Mouse (Mus musculus): ENCODE measurements around the gene Myo7a. TPM values are rescaled to one million over a fixed set of nuclear protein-coding genes. Genes with fewer than 3 reads are reported as not detected.

Gene Myo7a
- polyA plus RNA-seq, 1 experiment from 2014 or later: 9.7 TPM

GRCm38 (mm10) chr7:98106272-98106671, 13.1 kb downstream of the Myo7a start:
- Histone ChIP-seq H3K4me2 (ENCODE audit: low read depth, low read length) (no peak overlapping the region), H3K4me1 (ENCODE audit: control insufficient read depth, insufficient read depth, low read length) (0 out of 2 replicates have a peak, but pooled peaks cover 4% of the 10 kb centered on the region), H3K36me3 (replicated peaks; ENCODE audit: control insufficient read depth, insufficient read depth, low read depth, low read length) (no peaks in the 10 kb centered on the region), H3K9ac (replicated peaks; ENCODE audit: low read length) (no peak overlapping the region), H3K9me3 (replicated peaks; ENCODE audit: control insufficient read depth, low read length) (no peaks in the 10 kb centered on the region), H3K27ac (replicated peaks; ENCODE audit: low read depth, low read length) (no peak overlapping the region), H3K27me3 (ENCODE audit: control insufficient read depth, insufficient read depth, low read length) (no peaks in the 10 kb centered on the region; the same call in 1 of the 2 replicates), H3K4me3 (ENCODE audit: low read depth, low read length) (no peak overlapping the region)
- DNase-seq (ENCODE audit: low spot score) (no peak), ATAC-seq (replicated peaks; ENCODE audit: insufficient number of reproducible peaks, low FRiP score, low TSS enrichment, low read depth) (no peak)
- WGBS: 94% methylated on average over 7 of the region's 7 CpGs

GRCm38 (mm10) chr7:98104481-98105435, 14.6 kb downstream of the Myo7a start:
- peak overlapping the region; percentile 18; the same call in 1 of the 2 replicates for H3K9ac ChIP-seq (replicated peaks; ENCODE audit: low read length)
- DNase-seq (ENCODE audit: low spot score) (no peak), ATAC-seq (replicated peaks; ENCODE audit: insufficient number of reproducible peaks, low FRiP score, low TSS enrichment, low read depth) (no peak)
- H3K36me3 ChIP-seq (replicated peaks; ENCODE audit: control insufficient read depth, insufficient read depth, low read depth, low read length): no peaks in the 10 kb centered on the region
- H3K4me2 ChIP-seq (ENCODE audit: low read depth, low read length): no peak overlapping the region
- H3K27ac ChIP-seq (replicated peaks; ENCODE audit: low read depth, low read length): no peak overlapping the region
- H3K4me3 ChIP-seq (ENCODE audit: low read depth, low read length): no peak overlapping the region
- H3K4me1 ChIP-seq (ENCODE audit: control insufficient read depth, insufficient read depth, low read length): no peaks in the 10 kb centered on the region
- WGBS: 54% methylated on average over 16 of the region's 16 CpGs
- no peaks in the 10 kb centered on the region for H3K27me3 ChIP-seq (ENCODE audit: control insufficient read depth, insufficient read depth, low read length)
- H3K9me3 ChIP-seq (replicated peaks; ENCODE audit: control insufficient read depth, low read length): no peaks in the 10 kb centered on the region

DNA sequence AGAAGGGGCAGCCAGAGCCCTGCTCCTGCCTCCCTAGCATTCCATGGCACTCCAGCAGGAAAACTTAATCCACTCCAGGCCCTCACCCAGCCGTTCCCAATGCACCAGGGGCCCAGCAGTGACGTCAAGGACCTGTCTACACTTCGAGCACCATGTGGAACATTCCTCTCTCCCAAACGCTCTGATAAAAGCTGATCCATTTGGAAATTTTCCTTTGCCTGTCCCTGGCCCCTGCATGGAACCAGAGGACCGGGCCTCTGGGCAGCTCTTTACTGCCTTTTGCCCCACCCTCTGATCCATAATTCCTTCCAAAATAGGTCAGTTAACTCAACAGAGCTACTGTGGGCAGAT, 15.4 kb downstream of the Myo7a start:
- Histone ChIP-seq H3K4me2 (ENCODE audit: low read depth, low read length) (no peak overlapping the region), H3K36me3 (replicated peaks; ENCODE audit: control insufficient read depth, insufficient read depth, low read depth, low read length) (no peaks in the 10 kb centered on the region), H3K27me3 (ENCODE audit: control insufficient read depth, insufficient read depth, low read length) (no peaks in the 10 kb centered on the region), H3K4me1 (ENCODE audit: control insufficient read depth, insufficient read depth, low read length) (no peaks in the 10 kb centered on the region), H3K4me3 (ENCODE audit: low read depth, low read length) (no peak overlapping the region), H3K9ac (replicated peaks; ENCODE audit: low read length) (no peak overlapping the region), H3K27ac (replicated peaks; ENCODE audit: low read depth, low read length) (no peak overlapping the region), H3K9me3 (replicated peaks; ENCODE audit: control insufficient read depth, low read length) (no peaks in the 10 kb centered on the region)
- ATAC-seq (replicated peaks; ENCODE audit: insufficient number of reproducible peaks, low FRiP score, low TSS enrichment, low read depth): no peak; the same call in 1 of the 2 replicates
- no peak for DNase-seq (ENCODE audit: low spot score)
- 72% methylated on average over 5 of the region's 5 CpGs for WGBS

DNA sequence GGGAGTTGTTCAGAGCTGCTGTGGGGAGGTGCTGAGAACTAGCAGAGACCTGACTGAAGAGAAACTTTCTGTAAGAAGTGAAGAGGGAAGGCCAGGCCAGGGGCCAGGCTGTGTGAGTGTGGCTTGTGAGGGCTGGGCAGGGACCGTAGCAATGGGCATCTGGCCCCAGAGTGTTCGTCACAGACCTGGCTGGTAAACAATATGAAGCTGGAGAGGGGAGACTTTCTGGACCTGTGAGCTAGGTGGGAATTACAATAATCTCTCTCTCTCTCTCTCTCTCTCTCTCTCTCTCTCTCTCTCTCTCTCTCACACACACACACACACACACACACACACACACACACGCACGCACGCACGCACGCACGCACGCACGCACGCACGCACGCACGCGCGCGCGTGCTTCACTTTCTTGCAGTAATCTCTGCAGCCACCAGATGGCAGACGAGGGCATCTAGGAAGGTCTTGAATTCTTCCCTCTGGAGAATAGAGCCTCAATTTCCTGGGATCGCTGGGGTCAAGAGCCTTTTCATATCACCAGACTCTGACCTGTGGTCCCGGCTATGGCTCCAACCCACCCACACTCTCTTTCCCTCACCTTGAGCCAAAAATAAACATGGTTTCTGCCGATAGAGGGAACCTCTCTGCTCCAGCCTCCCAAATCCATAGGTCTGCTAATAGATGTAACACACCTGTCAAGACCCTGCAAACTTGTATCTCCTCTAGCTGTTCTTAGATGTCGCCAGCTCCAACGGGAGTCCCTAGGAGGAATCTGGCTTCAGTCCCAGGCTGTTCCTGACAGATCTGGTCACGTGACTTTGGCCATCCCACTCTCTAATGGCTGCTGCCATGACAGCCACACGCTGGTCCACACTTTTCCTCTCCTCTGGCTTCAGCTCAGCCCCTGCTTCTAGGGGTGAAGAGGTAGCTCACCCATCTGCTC, 16.1 kb downstream of the Myo7a start:
- no peaks in the 10 kb centered on the region for H3K9me3 ChIP-seq (replicated peaks; ENCODE audit: control insufficient read depth, low read length)
- no peaks in the 10 kb centered on the region for H3K36me3 ChIP-seq (replicated peaks; ENCODE audit: control insufficient read depth, insufficient read depth, low read depth, low read length)
- ATAC-seq (replicated peaks; ENCODE audit: insufficient number of reproducible peaks, low FRiP score, low TSS enrichment, low read depth): peak; percentile 27
- DNase-seq (ENCODE audit: low spot score): peak; percentile 90
- H3K4me2 ChIP-seq (ENCODE audit: low read depth, low read length): peak overlapping the region; percentile 29
- 17% methylated on average over 23 of the region's 26 CpGs for WGBS
- H3K9ac ChIP-seq (replicated peaks; ENCODE audit: low read length): peak overlapping the region; percentile 62
- no peak overlapping the region for H3K27ac ChIP-seq (replicated peaks; ENCODE audit: low read depth, low read length)
- H3K4me3 ChIP-seq (ENCODE audit: low read depth, low read length): peak overlapping the region; percentile 12; the same call in 1 of the 2 replicates
- no peaks in the 10 kb centered on the region for H3K4me1 ChIP-seq (ENCODE audit: control insufficient read depth, insufficient read depth, low read length)
- H3K27me3 ChIP-seq (ENCODE audit: control insufficient read depth, insufficient read depth, low read length): no peaks in the 10 kb centered on the region

DNA sequence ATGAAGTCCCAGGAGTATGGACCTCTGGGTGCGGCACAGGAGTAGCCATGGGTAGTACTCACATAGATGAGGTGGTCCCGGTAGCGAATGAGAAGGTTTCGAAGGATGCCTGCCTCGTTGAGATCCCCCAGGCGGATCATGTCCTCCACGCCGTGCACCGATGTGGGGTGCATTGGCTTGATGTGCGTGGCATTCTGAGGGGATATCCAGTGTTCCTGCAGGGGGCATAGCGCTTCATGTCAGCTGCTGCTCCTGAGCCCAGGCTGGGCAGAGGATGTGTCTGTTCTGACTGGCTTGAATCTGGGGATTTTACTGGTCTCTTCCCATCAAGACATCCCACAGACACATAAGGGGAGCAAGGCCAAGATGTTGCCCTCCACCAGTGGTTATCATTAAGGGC, 16.8 kb downstream of the Myo7a start:
- Histone ChIP-seq H3K27me3 (ENCODE audit: control insufficient read depth, insufficient read depth, low read length) (no peaks in the 10 kb centered on the region), H3K4me2 (ENCODE audit: low read depth, low read length) (no peak overlapping the region; the same call in 1 of the 2 replicates), H3K9me3 (replicated peaks; ENCODE audit: control insufficient read depth, low read length) (no peaks in the 10 kb centered on the region), H3K4me1 (ENCODE audit: control insufficient read depth, insufficient read depth, low read length) (no peaks in the 10 kb centered on the region), H3K4me3 (ENCODE audit: low read depth, low read length) (no peak overlapping the region), H3K36me3 (replicated peaks; ENCODE audit: control insufficient read depth, insufficient read depth, low read depth, low read length) (no peaks in the 10 kb centered on the region; the same call in 1 of the 2 replicates), H3K27ac (replicated peaks; ENCODE audit: low read depth, low read length) (no peak overlapping the region), H3K9ac (replicated peaks; ENCODE audit: low read length) (peak overlapping the region; percentile 62)
- WGBS: 90% methylated on average over 11 of the region's 11 CpGs
- peak; percentile 14; the same call in 1 of the 2 replicates for ATAC-seq (replicated peaks; ENCODE audit: insufficient number of reproducible peaks, low FRiP score, low TSS enrichment, low read depth)
- no peak for DNase-seq (ENCODE audit: low spot score)

DNA sequence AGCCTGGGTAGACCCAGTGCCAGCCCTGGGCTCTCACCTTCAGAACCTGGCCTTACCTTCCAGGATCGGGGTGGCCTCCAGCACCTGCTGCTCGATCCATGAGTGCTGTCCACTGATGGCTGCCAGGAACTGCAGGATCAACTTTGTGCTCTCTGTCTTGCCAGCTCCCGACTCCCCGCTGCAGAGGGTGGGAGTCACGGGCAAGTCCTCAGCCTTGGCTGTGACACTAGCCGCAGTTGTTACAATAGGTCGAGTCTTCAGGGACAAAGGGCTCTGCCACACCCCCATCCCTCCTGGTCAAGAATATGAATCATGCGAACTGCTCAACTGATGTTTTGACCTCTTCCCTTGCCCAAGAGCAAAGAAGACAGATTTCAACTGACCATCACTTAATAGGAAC, 21.8 kb downstream of the Myo7a start:
- 94% methylated on average over 8 of the region's 8 CpGs for WGBS
- Histone ChIP-seq H3K4me1 (ENCODE audit: control insufficient read depth, insufficient read depth, low read length) (no peaks in the 10 kb centered on the region), H3K4me2 (ENCODE audit: low read depth, low read length) (no peak overlapping the region), H3K9me3 (replicated peaks; ENCODE audit: control insufficient read depth, low read length) (no peaks in the 10 kb centered on the region), H3K4me3 (ENCODE audit: low read depth, low read length) (no peak overlapping the region), H3K27ac (replicated peaks; ENCODE audit: low read depth, low read length) (no peak overlapping the region), H3K27me3 (ENCODE audit: control insufficient read depth, insufficient read depth, low read length) (no peaks in the 10 kb centered on the region), H3K9ac (replicated peaks; ENCODE audit: low read length) (no peak overlapping the region), H3K36me3 (replicated peaks; ENCODE audit: control insufficient read depth, insufficient read depth, low read depth, low read length) (no peaks in the 10 kb centered on the region; the same call in 1 of the 2 replicates)
- DNase-seq (ENCODE audit: low spot score) (no peak), ATAC-seq (replicated peaks; ENCODE audit: insufficient number of reproducible peaks, low FRiP score, low TSS enrichment, low read depth) (no peak)

GRCm38 (mm10) chr7:98095852-98096251, 23.5 kb downstream of the Myo7a start:
- ATAC-seq (replicated peaks; ENCODE audit: insufficient number of reproducible peaks, low FRiP score, low TSS enrichment, low read depth): no peak; the same call in 1 of the 2 replicates

More at GRCm38 (mm10) chr7:98095852-98096251, 23.5 kb downstream of the Myo7a start:
- no peaks in the 10 kb centered on the region for H3K27me3 ChIP-seq (ENCODE audit: control insufficient read depth, insufficient read depth, low read length)
- no peak for DNase-seq (ENCODE audit: low spot score)
- H3K36me3 ChIP-seq (replicated peaks; ENCODE audit: control insufficient read depth, insufficient read depth, low read depth, low read length): no peaks in the 10 kb centered on the region; the same call in 1 of the 2 replicates
- no peaks in the 10 kb centered on the region for H3K4me1 ChIP-seq (ENCODE audit: control insufficient read depth, insufficient read depth, low read length)
- no peak overlapping the region for H3K27ac ChIP-seq (replicated peaks; ENCODE audit: low read depth, low read length)
- H3K9ac ChIP-seq (replicated peaks; ENCODE audit: low read length): no peak overlapping the region
- WGBS: 92% methylated on average over 4 of the region's 4 CpGs
- H3K4me3 ChIP-seq (ENCODE audit: low read depth, low read length): no peak overlapping the region
- H3K9me3 ChIP-seq (replicated peaks; ENCODE audit: control insufficient read depth, low read length): no peaks in the 10 kb centered on the region
- H3K4me2 ChIP-seq (ENCODE audit: low read depth, low read length): no peak overlapping the region
